Mouse (Mus musculus): ENCODE measurements around the gene Pde8b.

Pde8b gene

DNA sequence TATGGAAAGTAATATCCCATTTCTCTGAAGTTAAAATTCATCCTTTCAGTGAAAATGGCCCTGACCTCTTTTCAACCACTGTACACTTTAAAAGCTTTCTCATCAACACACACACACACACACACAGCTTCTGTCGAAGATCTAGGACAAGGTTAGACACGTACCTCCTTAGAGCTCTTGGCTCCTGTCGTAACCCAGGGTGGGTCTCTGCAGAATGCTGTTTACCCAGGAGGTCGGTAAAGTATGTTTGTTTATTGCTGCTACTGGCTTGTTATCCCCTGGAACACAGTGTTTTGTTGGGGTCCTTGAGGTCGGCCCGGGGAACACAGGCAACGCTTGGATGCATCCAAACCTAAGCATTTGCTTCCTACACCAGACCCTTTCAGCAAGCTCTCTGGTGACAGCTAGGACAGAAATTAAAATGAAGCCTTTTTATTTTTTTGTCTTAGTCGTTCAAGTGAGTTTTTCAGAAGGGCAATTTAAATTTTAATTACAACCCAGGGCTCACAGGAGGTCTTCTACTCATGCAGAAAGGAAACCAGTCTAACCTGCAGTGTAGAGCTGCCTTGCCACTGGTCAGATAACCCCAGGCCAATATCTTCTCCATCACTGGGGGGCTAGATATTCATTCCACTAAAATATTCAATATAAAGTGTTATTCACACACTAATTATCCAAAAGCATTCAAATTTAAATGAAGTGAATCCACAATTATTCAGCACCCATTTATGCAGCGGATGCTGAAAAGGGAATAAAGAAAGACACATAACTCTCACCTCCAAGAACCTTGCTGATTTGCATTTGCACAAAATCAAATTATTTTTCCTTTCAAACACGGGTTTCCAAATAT, 64.0 kb downstream of the Pde8b start:
- no peaks in the 10 kb centered on the region for H3K9me3 ChIP-seq (ENCODE audit: low read length)
- H3K4me3 ChIP-seq (replicated peaks; ENCODE audit: low read length) = no peak overlapping the region
- H3K36me3 ChIP-seq (ENCODE audit: insufficient read depth, low read length) = no peaks in the 10 kb centered on the region
- H3K27me3 ChIP-seq (ENCODE audit: insufficient read depth, low read length) = no peaks in the 10 kb centered on the region
- no peaks in the 10 kb centered on the region for H3K4me1 ChIP-seq (replicated peaks; ENCODE audit: low read depth, low read length)
- TF ChIP-seq NANOG (IDR thresholded peaks at IDR 0.05; ENCODE audit: borderline replicate concordance, low read length) (no peak), CTCF (conservative IDR thresholded peaks at IDR 0.05; ENCODE audit: low read length) (no peak), POU5F1 (IDR thresholded peaks at IDR 0.05; ENCODE audit: borderline replicate concordance, low read length) (no peak)

DNA sequence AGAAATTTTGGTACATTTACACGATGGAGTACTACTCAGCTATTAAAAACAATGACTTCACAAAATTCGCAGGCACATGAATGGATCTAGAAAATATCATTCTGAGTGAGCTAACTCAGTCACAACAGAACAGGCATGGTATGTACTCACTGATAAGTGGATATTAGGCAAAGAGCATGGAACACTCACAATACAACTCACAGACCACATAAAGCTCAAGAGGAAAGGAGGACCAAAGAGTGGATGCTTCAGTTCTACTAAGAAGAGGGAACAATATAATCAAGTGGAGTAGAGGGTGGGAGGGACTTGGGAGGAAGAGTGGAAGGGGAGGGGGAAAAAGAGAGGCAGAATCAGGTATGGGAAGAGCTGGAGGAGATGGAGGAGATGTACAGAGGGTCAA, 66.5 kb downstream of the Pde8b start:
- Histone ChIP-seq H3K4me1 (replicated peaks; ENCODE audit: low read depth, low read length) (no peaks in the 10 kb centered on the region), H3K9me3 (ENCODE audit: low read length) (peaks cover 9% of the 10 kb centered on the region), H3K27me3 (ENCODE audit: insufficient read depth, low read length) (no peaks in the 10 kb centered on the region), H3K36me3 (ENCODE audit: insufficient read depth, low read length) (no peaks in the 10 kb centered on the region), H3K4me3 (replicated peaks; ENCODE audit: low read length) (no peak overlapping the region)
- TF ChIP-seq CTCF (conservative IDR thresholded peaks at IDR 0.05; ENCODE audit: low read length) (no peak), POU5F1 (IDR thresholded peaks at IDR 0.05; ENCODE audit: borderline replicate concordance, low read length) (no peak), NANOG (IDR thresholded peaks at IDR 0.05; ENCODE audit: borderline replicate concordance, low read length) (no peak)

DNA sequence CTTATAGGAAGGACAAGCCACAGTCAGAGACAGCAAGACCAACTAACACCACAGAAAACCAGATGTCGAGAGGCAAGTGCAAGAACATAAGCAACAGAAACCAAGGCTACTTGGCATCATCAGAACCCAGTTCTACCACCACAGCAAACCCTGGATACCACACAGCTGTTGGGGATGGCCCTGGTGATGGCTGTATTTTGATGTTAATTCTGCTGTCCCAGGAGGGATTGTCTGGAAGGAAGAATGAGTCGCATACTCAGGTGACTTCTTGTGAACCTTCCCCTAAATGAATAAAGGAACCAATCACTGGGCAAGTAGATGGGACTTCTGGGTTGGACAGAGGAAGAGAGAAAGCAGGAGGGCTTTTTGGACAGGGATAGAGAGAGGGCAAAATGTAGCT, 69.9 kb downstream of the Pde8b start:
- TF ChIP-seq NANOG (IDR thresholded peaks at IDR 0.05; ENCODE audit: borderline replicate concordance, low read length) (peak; percentile 81; the same call in 1 of the 2 replicates), POU5F1 (IDR thresholded peaks at IDR 0.05; ENCODE audit: borderline replicate concordance, low read length) (no peak)

DNA sequence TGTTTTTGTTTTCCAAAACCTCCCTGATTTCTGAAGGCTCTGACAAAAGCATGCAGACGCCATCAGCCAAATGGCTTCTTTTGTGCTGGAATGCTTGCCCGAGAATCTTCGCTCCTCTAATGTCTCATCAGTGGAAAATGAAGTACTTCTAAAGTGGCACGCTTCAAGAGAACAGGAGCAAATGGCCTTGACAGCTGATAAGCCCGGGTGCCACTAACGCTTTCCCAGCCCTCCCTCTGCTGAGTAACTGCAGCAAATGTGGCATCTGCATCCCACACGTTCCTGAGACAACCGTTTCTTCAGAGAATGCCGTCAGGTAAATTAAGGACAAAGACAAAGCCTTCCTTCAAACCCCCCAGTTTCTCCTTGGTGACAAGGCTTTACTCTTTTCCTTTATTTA, 72.8 kb downstream of the Pde8b start:
- Histone ChIP-seq H3K36me3 (ENCODE audit: insufficient read depth, low read length) (no peaks in the 10 kb centered on the region), H3K27me3 (ENCODE audit: insufficient read depth, low read length) (no peaks in the 10 kb centered on the region), H3K9me3 (ENCODE audit: low read length) (peaks cover 9% of the 10 kb centered on the region), H3K4me3 (replicated peaks; ENCODE audit: low read length) (no peak overlapping the region), H3K4me1 (replicated peaks; ENCODE audit: low read depth, low read length) (no peaks in the 10 kb centered on the region)
- TF ChIP-seq CTCF (conservative IDR thresholded peaks at IDR 0.05; ENCODE audit: low read length) (no peak), POU5F1 (IDR thresholded peaks at IDR 0.05; ENCODE audit: borderline replicate concordance, low read length) (no peak), NANOG (IDR thresholded peaks at IDR 0.05; ENCODE audit: borderline replicate concordance, low read length) (no peak)

More for the DNA sequence above, 69.9 kb downstream of the Pde8b start:
- Histone ChIP-seq H3K36me3 (ENCODE audit: insufficient read depth, low read length) (no peaks in the 10 kb centered on the region), H3K4me1 (replicated peaks; ENCODE audit: low read depth, low read length) (no peaks in the 10 kb centered on the region), H3K27me3 (ENCODE audit: insufficient read depth, low read length) (no peaks in the 10 kb centered on the region), H3K4me3 (replicated peaks; ENCODE audit: low read length) (no peak overlapping the region), H3K9me3 (ENCODE audit: low read length) (peaks cover 9% of the 10 kb centered on the region)

DNA sequence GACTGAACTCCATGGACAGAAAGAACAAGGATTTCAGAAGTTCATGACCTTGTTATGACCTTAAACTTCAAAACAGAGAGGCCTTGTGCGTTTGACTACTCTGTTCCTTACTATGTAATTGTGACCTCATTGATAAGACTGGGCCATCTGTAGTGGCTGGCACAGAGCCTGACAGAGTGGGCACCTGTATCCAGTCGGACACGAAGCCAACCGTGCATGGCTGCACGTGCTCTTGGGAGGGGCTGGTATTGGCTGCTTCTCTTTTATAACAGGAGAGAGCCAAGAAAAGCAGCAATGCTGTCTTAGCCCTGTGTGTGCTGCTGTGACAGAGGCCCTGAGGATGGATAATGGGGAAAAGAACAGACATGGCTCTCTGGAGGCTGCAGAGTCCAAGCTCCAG, 73.7 kb downstream of the Pde8b start:
- TF ChIP-seq POU5F1 (IDR thresholded peaks at IDR 0.05; ENCODE audit: borderline replicate concordance, low read length) (no peak), CTCF (conservative IDR thresholded peaks at IDR 0.05; ENCODE audit: low read length) (no peak), NANOG (IDR thresholded peaks at IDR 0.05; ENCODE audit: borderline replicate concordance, low read length) (no peak)
- Histone ChIP-seq H3K4me1 (replicated peaks; ENCODE audit: low read depth, low read length) (no peaks in the 10 kb centered on the region), H3K9me3 (ENCODE audit: low read length) (peaks cover 9% of the 10 kb centered on the region), H3K27me3 (ENCODE audit: insufficient read depth, low read length) (no peaks in the 10 kb centered on the region), H3K4me3 (replicated peaks; ENCODE audit: low read length) (no peak overlapping the region), H3K36me3 (ENCODE audit: insufficient read depth, low read length) (no peaks in the 10 kb centered on the region)

DNA sequence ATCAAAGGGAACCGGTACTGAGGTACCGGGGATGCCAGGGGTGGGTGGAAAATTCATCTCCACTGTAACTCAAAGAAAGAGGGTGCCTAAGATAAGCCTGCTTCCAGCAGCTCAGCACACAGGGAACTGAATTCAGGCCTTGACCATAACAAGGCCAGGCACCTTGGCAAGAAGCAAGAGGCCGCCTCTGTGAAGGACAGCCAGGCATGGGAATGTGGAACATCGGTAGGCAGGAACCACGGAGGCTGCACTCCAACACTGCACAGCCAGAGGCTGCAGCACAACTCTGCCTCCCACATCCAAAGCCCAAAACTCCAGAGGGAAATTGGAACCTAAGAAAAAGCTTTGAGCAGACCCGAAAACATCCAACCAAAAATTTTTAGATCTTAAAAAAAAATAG, 75.9 kb downstream of the Pde8b start:
- no peaks in the 10 kb centered on the region for H3K27me3 ChIP-seq (ENCODE audit: insufficient read depth, low read length)
- H3K4me3 ChIP-seq (replicated peaks; ENCODE audit: low read length) = no peak overlapping the region
- TF ChIP-seq CTCF (conservative IDR thresholded peaks at IDR 0.05; ENCODE audit: low read length) = no peak
- TF ChIP-seq NANOG (IDR thresholded peaks at IDR 0.05; ENCODE audit: borderline replicate concordance, low read length) = no peak
- no peak for TF ChIP-seq POU5F1 (IDR thresholded peaks at IDR 0.05; ENCODE audit: borderline replicate concordance, low read length)

DNA sequence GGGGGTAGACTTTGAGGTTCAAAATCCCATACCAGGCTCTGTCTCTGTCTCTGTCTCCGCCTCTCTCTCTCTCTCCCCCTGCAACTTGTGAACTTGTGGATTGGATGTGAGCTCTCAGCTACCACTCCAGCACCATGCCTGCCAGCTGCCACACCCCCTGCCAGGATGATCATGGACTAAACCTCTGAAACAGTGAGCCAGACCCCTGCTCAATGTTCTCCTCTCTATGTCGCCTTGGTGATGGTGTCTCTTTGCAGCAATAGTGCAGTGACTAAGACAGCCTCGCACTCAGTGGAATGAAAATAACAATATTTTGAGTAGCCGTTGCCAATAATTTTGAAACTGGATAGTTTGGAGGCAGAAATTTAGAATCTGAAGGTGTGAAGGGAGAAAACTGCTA, 77.8 kb downstream of the Pde8b start:
- Histone ChIP-seq H3K27me3 (ENCODE audit: insufficient read depth, low read length) (no peaks in the 10 kb centered on the region; the same call in 1 of the 2 replicates), H3K36me3 (ENCODE audit: insufficient read depth, low read length) (no peaks in the 10 kb centered on the region), H3K4me3 (replicated peaks; ENCODE audit: low read length) (no peak overlapping the region), H3K4me1 (replicated peaks; ENCODE audit: low read depth, low read length) (no peaks in the 10 kb centered on the region), H3K9me3 (ENCODE audit: low read length) (no peaks in the 10 kb centered on the region)
- no peak for TF ChIP-seq CTCF (conservative IDR thresholded peaks at IDR 0.05; ENCODE audit: low read length)
- no peak for TF ChIP-seq POU5F1 (IDR thresholded peaks at IDR 0.05; ENCODE audit: borderline replicate concordance, low read length)
- no peak for TF ChIP-seq NANOG (IDR thresholded peaks at IDR 0.05; ENCODE audit: borderline replicate concordance, low read length)

More for the DNA sequence above, 75.9 kb downstream of the Pde8b start:
- Histone ChIP-seq H3K4me1 (replicated peaks; ENCODE audit: low read depth, low read length) (no peaks in the 10 kb centered on the region), H3K36me3 (ENCODE audit: insufficient read depth, low read length) (no peaks in the 10 kb centered on the region), H3K9me3 (ENCODE audit: low read length) (no peaks in the 10 kb centered on the region)

DNA sequence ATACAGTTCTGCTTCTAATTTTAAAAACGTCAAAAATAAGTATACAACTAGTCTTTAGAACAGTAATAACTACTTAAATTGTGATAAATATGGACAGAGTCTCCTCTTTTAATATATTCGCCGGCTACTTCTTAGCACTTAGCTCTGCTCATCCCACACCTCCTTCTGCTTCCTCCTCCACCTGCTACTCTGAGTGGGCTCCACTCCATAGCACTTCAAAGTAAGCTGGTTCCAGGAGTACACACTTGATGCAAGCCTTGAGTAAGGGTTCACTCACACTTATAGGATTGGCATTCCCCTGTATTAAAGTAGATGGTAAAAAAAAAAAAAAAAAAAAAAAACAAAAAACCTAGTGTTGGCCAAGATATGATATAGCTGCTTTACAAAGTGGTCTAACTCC, 89.9 kb downstream of the Pde8b start:
- Histone ChIP-seq H3K27me3 (ENCODE audit: insufficient read depth, low read length) (no peaks in the 10 kb centered on the region), H3K4me1 (replicated peaks; ENCODE audit: low read depth, low read length) (no peaks in the 10 kb centered on the region), H3K36me3 (ENCODE audit: insufficient read depth, low read length) (no peaks in the 10 kb centered on the region), H3K4me3 (replicated peaks; ENCODE audit: low read length) (no peak overlapping the region), H3K9me3 (ENCODE audit: low read length) (no peaks in the 10 kb centered on the region)
- no peak for TF ChIP-seq POU5F1 (IDR thresholded peaks at IDR 0.05; ENCODE audit: borderline replicate concordance, low read length)
- no peak for TF ChIP-seq NANOG (IDR thresholded peaks at IDR 0.05; ENCODE audit: borderline replicate concordance, low read length)
- no peak for TF ChIP-seq CTCF (conservative IDR thresholded peaks at IDR 0.05; ENCODE audit: low read length)
